Mouse (Mus musculus): ENCODE measurements around the gene Slc16a5.

DNA sequence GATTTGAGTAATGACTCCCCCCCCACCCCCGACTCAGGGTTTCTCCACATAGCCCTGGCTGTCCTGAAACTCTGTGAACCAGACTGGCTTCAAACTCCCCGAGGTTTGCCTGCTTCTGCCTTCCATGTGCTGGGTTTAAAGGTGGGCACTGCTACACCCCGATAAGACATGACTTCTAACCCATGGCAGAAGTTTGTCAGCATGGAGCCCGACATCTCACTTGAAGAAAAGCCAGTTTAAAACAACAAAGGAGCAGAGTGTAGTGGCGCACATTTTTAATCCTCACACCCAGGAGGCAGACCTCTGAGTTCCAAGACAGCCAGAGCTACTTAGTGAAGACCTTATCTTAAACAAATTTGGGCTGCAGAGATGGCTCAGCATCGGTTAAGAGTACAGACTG lies 30.1 kb downstream of the Slc16a5 start:
- no peak for TF ChIP-seq POLR2A (IDR thresholded peaks at IDR 0.05; ENCODE audit: borderline replicate concordance, extremely low read depth, insufficient read depth, insufficient read length, poor library complexity, severe bottlenecking)
- no peak for TF ChIP-seq CTCF (IDR thresholded peaks at IDR 0.05; ENCODE audit: borderline replicate concordance, extremely low read depth, insufficient read depth, insufficient read length)

All from brain, embryonic 14.5 days (tissue).